Mouse (Mus musculus) midbrain, embryonic 12.5 days (tissue): ENCODE data around the gene Mamdc2. TPM values are rescaled to one million over a fixed set of nuclear protein-coding genes. Genes with fewer than 3 reads are reported as not detected.
A peak's percentile ranks its signal among the peaks of the same experiment; 100 is the strongest.

Experiments
- ATAC-seq: fragments of 200-750 bp; cut with Nextera tagmentation; 2 replicates; pipeline ENCODE4 v1.8.0; 2017; ENCODE audit warnings: low read depth, moderate TSS enrichment, moderate library complexity; ENCODE audit not compliant: low FRiP score
- H3K27ac ChIP-seq: fragments of 300-500 bp; sonication (generic); replicated peaks from 2 replicates; pipeline ENCODE4 v1.5.1; 2016; ENCODE audit warnings: mild to moderate bottlenecking
- H3K27me3 ChIP-seq: fragments of 300-500 bp; sonication (generic); 2 replicates; pipeline ENCODE4 v1.6.1; 2016; ENCODE audit warnings: mild to moderate bottlenecking
- H3K36me3 ChIP-seq: fragments of 300-500 bp; sonication (generic); 2 replicates; pipeline ENCODE4 v1.6.1; 2016
- H3K4me1 ChIP-seq: fragments of 300-500 bp; sonication (generic); 2 replicates; pipeline ENCODE4 v1.6.1; 2016
- H3K4me2 ChIP-seq: fragments of 300-500 bp; sonication (generic); replicated peaks from 2 replicates; pipeline ENCODE4 v1.6.1; 2016; ENCODE audit warnings: mild to moderate bottlenecking, moderate library complexity
- H3K4me3 ChIP-seq: fragments of 300-500 bp; sonication (generic); 2 replicates; pipeline ENCODE4 v1.5.1; 2016; ENCODE audit warnings: mild to moderate bottlenecking
- H3K9ac ChIP-seq: fragments of 300-500 bp; sonication (generic); replicated peaks from 2 replicates; pipeline ENCODE4 v1.6.1; 2016; ENCODE audit warnings: mild to moderate bottlenecking, moderate library complexity
- H3K9me3 ChIP-seq: fragments of 300-500 bp; sonication (generic); 2 replicates; pipeline ENCODE4 v1.6.1; 2016; ENCODE audit warnings: mild to moderate bottlenecking
- WGBS: fragments of 180-500 bp; shearing (Covaris S2); methylation state at CpG from one replicate; pipeline ENCODE4 v1.1.7; 2016; 5-methylcytosine and 5-hydroxymethylcytosine counted together
- polyA plus RNA-seq: library from polyadenylated mRNA; unstranded; fragments of >200 nt; fragmentation: Nextera tagmentation; extraction: Ambion mirVana; gene quantifications from 2 replicates; pipeline ENCODE4 v1.2.1, GENCODE M21; 2016

Mamdc2 gene
- polyA plus RNA-seq, 1 experiment from 2014 or later = 2.5 TPM

DNA sequence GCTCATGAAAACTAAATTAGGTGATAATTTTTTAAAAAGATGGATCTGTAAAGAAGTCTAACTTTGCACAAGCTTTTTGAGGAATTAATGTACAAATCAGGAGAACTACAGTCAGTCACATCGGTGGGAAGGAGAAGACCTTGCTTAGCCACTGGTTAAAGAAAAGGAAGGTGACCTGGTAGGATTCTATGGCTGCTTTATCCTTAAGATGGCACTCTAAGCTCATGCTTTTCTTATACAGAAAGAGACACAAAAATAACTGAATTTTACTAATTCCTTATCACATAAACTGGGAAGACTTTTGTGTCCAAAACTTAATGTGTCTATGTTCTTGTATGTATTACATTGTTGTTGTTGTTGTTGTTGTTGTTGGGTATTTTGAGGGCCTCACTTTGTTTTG lies 149.3 kb downstream of the Mamdc2 start:
- Histone ChIP-seq H3K4me3 (no peak overlapping the region), H3K9ac (no peak overlapping the region), H3K36me3 (no peaks in the 10 kb centered on the region), H3K9me3 (no peaks in the 10 kb centered on the region), H3K27ac (no peak overlapping the region), H3K4me2 (no peak overlapping the region), H3K4me1 (no peaks in the 10 kb centered on the region), H3K27me3 (no peaks in the 10 kb centered on the region)
- 84% methylated on average over 1 of the region's 1 CpGs for WGBS
- ATAC-seq = no peak

DNA sequence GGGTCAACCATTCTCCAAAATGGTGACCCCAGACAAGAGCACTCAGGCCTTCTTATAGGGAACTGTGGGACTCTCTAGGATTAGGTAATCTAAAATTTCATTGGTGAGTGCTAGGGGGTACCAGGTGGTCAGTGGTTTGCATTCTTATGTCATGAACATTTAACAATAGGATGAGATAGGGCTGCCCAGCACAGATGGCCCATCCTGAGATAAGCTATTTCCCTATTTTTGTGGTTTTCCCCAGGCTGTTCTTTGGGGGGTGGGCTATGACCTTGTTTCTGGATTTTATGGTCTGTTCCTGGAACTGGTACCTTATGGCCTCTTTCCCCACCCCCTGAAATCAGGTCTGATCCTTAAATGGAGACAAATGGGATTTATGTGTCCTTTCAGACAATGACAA lies 151.1 kb downstream of the Mamdc2 start:
- Histone ChIP-seq H3K36me3 (no peaks in the 10 kb centered on the region), H3K27ac (no peak overlapping the region), H3K4me2 (no peak overlapping the region), H3K9ac (no peak overlapping the region), H3K27me3 (no peaks in the 10 kb centered on the region), H3K4me3 (no peak overlapping the region), H3K9me3 (no peaks in the 10 kb centered on the region), H3K4me1 (no peaks in the 10 kb centered on the region)
- ATAC-seq = no peak

DNA sequence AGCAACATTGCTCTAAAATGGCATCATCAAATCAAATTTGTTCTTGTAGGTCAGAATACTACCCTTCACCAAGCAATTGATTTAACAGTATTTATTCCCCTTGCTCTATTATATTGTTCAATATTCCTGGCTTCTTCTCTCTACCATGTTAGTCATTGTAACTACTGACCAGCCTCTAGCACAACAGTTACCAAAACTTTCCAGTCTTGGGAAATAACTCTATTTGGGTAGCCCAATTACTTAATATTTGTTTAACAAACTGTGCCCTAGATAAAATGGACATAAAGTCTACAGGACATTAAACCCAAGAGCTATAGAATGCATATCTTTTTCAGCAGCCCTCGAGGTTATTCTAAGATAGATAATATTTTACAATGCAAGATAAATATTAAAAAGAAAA lies 159.0 kb downstream of the Mamdc2 start:
- Histone ChIP-seq H3K36me3 (no peaks in the 10 kb centered on the region), H3K27me3 (no peaks in the 10 kb centered on the region), H3K4me1 (no peaks in the 10 kb centered on the region), H3K27ac (no peak overlapping the region), H3K4me3 (no peak overlapping the region), H3K4me2 (no peak overlapping the region), H3K9me3 (no peaks in the 10 kb centered on the region), H3K9ac (no peak overlapping the region)
- 72% methylated on average over 1 of the region's 1 CpGs for WGBS
- ATAC-seq = no peak

DNA sequence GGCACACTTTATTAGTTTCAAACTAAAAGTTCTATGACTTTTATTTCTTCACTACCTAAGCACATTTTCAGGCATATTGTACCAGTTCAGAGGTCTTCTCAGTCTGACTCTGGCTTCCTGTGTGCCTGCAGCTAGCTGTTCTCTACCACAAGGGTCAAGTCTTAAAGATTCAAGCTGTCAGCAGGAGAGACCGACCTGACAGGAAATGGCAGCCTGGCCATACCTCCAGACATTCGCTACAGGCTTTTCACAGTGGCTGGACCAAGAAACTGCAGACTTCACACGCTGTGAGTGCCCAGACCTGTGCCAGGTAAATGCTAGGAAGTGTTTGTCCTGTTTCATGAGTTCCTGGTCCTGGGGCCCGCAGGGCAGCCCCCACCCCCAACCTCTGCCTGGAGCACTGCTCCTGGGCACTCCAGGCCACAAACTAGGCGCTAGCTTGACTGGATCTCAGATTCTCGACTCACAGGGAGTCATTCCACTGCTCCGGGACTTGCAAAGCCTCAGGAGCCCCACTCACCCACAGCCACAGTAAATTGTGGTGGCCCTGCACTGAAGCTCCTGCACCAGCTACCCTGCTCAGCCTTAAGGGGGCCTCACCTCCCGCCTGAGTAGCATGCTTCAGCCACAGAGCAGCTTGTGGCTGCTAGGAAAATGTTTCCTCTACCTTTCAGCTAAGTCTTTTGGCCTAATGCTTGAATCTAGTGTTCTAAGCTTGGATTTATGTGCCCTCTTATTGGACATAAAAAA lies 166.2 kb downstream of the Mamdc2 start:
- Histone ChIP-seq H3K36me3 (no peaks in the 10 kb centered on the region), H3K27ac (no peak overlapping the region), H3K4me2 (no peak overlapping the region), H3K9ac (no peak overlapping the region), H3K27me3 (no peaks in the 10 kb centered on the region), H3K4me3 (no peak overlapping the region), H3K9me3 (no peaks in the 10 kb centered on the region), H3K4me1 (no peaks in the 10 kb centered on the region)
- ATAC-seq = no peak
- 53% methylated on average over 8 of the region's 8 CpGs for WGBS

GRCm38 (mm10) chr19:23274054-23274724 lies 174.1 kb downstream of the Mamdc2 start:
- no peaks in the 10 kb centered on the region for H3K36me3 ChIP-seq
- peaks cover 8% of the 10 kb centered on the region for H3K4me1 ChIP-seq
- WGBS = 48% methylated on average over 4 of the region's 4 CpGs
- peak overlapping the region; percentile 75; the same call in 1 of the 2 replicates for H3K27ac ChIP-seq
- H3K4me3 ChIP-seq = peak overlapping the region; percentile 87
- H3K27me3 ChIP-seq = no peaks in the 10 kb centered on the region
- H3K9me3 ChIP-seq = no peaks in the 10 kb centered on the region
- peak; percentile 52 for ATAC-seq
- H3K9ac ChIP-seq = peak overlapping the region; percentile 90; the same call in 1 of the 2 replicates
- H3K4me2 ChIP-seq = peak overlapping the region; percentile 62

DNA sequence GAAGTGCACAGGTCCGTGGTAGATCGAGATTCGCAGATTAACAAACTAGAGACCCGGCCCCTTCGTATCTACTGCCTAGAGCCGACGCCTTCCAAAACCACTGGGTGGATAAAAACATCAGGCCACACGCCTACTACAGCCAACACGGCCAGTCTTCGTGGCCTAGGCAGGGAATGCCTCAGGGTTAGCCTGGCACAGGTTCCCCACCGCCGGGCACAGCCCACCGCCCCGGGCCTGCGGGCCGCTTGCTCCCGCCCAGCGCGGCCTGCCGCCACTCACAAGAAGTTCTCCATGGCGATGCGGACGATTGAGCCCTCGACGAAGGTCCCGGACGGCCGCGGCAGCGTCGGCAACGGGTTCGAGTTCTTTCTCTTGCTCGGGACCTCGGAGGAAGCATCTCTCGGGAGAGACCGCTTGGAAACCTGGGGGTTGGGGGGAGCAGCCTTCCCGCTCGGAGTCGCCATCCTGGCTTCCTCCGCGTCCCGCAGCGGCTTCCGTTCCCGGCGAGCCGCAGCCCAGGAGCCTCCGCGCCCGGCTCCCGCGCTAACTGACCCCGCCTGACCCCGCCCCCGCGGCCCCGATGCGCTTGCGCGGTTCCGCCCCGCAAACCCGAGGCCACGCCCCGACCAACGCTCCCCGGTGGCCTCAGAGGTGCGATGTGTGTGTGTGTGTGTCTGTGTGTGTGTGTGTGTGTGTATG lies 174.7 kb downstream of the Mamdc2 start, which contains the start of gene Smc5:
Gene Smc5 (minus strand): TSS at position 543 of the 699 bp plus-strand sequence.
- ATAC-seq = peak; percentile 97
- WGBS = under 1% methylated on average over 69 of the region's 69 CpGs
- peak within 1 kb of the TSS; percentile 90 for H3K9ac ChIP-seq
- H3K9me3 ChIP-seq = no peaks in the 10 kb centered on the region
- H3K4me3 ChIP-seq = peak within 1 kb of the TSS; percentile 87
- no peaks in the 10 kb centered on the region for H3K27me3 ChIP-seq
- H3K27ac ChIP-seq = peak within 1 kb of the TSS; percentile 75
- H3K36me3 ChIP-seq = peaks cover 5% of the 10 kb centered on the region
- peaks cover 8% of the 10 kb centered on the region for H3K4me1 ChIP-seq
- peak within 1 kb of the TSS; percentile 62 for H3K4me2 ChIP-seq

- no peaks in the 10 kb centered on the region for H3K9me3 ChIP-seq
- no peak overlapping the region for H3K4me3 ChIP-seq
- WGBS = 92% methylated on average over 9 of the region's 9 CpGs
- H3K36me3 ChIP-seq = peaks cover 62% of the 10 kb centered on the region
- no peak overlapping the region for H3K27ac ChIP-seq
- no peaks in the 10 kb centered on the region for H3K27me3 ChIP-seq
- no peak overlapping the region for H3K9ac ChIP-seq
- no peaks in the 10 kb centered on the region for H3K4me1 ChIP-seq
- no peak overlapping the region for H3K4me2 ChIP-seq
- ATAC-seq = no peak
These were observed 191.5 kb downstream of the Mamdc2 start for GRCm38 (mm10) chr19:23256771-23257170.

Other genes with a start within 250 kb of the Mamdc2 start
- 47.6 and 55.6 TPM in 2 replicates for gene Smc5, start 174.5 kb downstream of the Mamdc2 start, polyA plus RNA-seq
- 0.54 TPM in 1 of 2 replicates, not detected in the other for gene 1700028P14Rik, start 204.4 kb upstream of the Mamdc2 start, polyA plus RNA-seq
- 8.7 and 9.1 TPM in 2 replicates for gene Ptar1, start 239.0 kb upstream of the Mamdc2 start, polyA plus RNA-seq